Mouse (Mus musculus) heart, adult 8-10 months (tissue): ENCODE data around the gene Olfr115. TPM values are rescaled to one million over a fixed set of nuclear protein-coding genes. Genes with fewer than 3 reads are reported as not detected.

Experiments
- DNase-seq: peaks from one replicate; pipeline ENCODE4 v3.0.0; 2022; ENCODE audit warnings: low spot score
- total RNA-seq, 4 experiments: library from RNA; stranded (reverse); gene quantifications; 2 replicates each; pipeline ENCODE4 v1.2.4; 2022

The Olfr115 gene
- total RNA-seq: not detected

GRCm38 (mm10) chr17:37627009-37627408 is at the start of gene Olfr115, which contains the start of gene Olfr116:
Gene Olfr115 (minus strand): TSS chr17:37627109.
Gene Olfr116 (minus strand): TSS chr17:37627199.
- no peak for DNase-seq

DNA sequence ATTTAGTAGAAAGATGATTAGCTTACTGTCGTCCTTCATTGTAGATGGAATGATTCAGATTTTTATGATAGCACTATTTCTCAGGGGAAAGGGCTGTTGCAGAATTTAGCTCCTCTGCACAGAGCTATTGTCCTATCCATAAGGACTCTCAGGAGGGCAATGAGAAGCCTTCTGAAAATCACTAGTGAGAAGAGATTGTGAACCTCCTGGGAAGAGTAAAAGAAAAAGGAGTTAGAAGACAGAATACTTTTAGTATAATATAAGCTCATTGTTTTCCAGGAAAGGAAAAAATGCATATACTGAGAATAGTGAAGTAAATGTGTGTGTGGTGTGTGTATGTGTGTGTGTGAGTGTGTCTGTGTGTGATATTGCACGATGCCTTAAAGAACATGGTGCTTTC is 39.8 kb upstream of the Olfr115 start, which contains the start of gene Olfr118:
TSS of gene Olfr118 (plus strand) at position 301 of the 400 bp plus-strand sequence.
- DNase-seq: no peak

GRCm38 (mm10) chr17:37663682-37664081 is 36.8 kb upstream of the Olfr115 start, which contains the start of gene Olfr117:
Gene Olfr117 (minus strand): TSS chr17:37663782.
- no peak for DNase-seq

DNA sequence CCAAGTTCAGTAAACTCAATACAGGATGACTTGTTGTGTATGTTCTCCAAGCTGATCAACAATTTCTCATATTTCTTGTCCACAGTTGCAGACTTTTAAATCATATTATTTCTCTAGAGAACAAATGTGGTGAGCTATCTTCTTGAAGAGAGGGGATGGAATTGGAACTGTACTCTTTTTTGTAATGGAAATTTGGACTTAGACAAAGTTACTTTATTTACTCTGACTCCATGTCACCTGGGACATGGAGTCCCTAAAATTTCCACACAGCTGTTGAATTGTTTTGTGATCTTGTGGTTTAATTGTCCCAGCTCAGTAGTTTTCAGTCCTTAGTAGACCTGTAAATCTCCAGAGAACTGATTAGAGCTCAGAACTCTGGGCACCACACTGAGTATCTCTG is 34.3 kb downstream of the Olfr115 start, which contains the start of gene Olfr114:
TSS of gene Olfr114 (minus strand) at position 101 of the 400 bp plus-strand sequence.
- no peak for DNase-seq

- no peak for DNase-seq
Observed at GRCm38 (mm10) chr17:37577563-37577962, 49.3 kb downstream of the Olfr115 start, which contains the start of gene Olfr113. Gene Olfr113 (minus strand): TSS chr17:37577663.

DNA sequence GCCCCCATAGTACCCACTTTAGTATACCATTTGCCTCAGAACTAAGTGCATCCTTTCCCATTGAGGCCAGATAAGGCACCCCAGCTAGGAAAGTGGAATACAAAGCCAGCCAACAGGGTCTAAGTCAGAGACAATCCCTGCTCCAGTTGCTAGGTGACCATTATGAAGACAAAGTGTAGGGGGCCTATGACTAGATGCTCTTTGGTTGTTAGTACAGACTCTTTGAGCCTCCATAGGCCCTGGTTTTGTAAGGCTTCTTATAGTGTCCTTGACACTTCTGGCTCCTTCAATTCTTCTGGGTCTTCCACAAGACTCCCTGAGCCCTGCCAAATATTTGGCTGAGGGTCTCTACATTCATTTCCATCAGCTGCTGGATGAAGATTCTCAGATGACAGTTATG is 57.6 kb downstream of the Olfr115 start, which contains the start of gene Olfr112:
TSS of gene Olfr112 (minus strand) at position 101 of the 400 bp plus-strand sequence.
- no peak for DNase-seq

Other genes starting within 250 kb of the Olfr115 start
- gene Olfr105-ps, start 248.1 kb downstream of the Olfr115 start, total RNA-seq: not detected
- gene Olfr106-ps, start 236.7 kb downstream of the Olfr115 start, total RNA-seq: not detected
- gene Olfr107, start 227.9 kb downstream of the Olfr115 start, total RNA-seq: not detected
- gene Olfr108, start 181.6 kb downstream of the Olfr115 start, total RNA-seq: not detected
- not detected for gene Olfr109, start 168.2 kb downstream of the Olfr115 start, total RNA-seq
- under 1 TPM in 1 of 4 experiments, not detected in 3; 0.20 TPM for gene H2-M2, start 143.6 kb downstream of the Olfr115 start, total RNA-seq
- gene Olfr110, start 134.6 kb downstream of the Olfr115 start, total RNA-seq: not detected
- not detected for gene Olfr111, start 119.1 kb downstream of the Olfr115 start, total RNA-seq
- gene Olfr112, start 57.7 kb downstream of the Olfr115 start, total RNA-seq: not detected
- not detected for gene Olfr113, start 49.4 kb downstream of the Olfr115 start, total RNA-seq
- not detected for gene Olfr114, start 34.4 kb downstream of the Olfr115 start, total RNA-seq
- gene Olfr116, start 90 bp upstream of the Olfr115 start, total RNA-seq: not detected
- gene Olfr117, start 36.7 kb upstream of the Olfr115 start, total RNA-seq: not detected
- gene Olfr118, start 39.9 kb upstream of the Olfr115 start, total RNA-seq: not detected
- gene Olfr119, start 69.5 kb upstream of the Olfr115 start, total RNA-seq: not detected
- not detected for gene Olfr120, start 94.7 kb upstream of the Olfr115 start, total RNA-seq
- not detected for gene Olfr121, start 121.7 kb upstream of the Olfr115 start, total RNA-seq
- gene Olfr122, start 141.5 kb upstream of the Olfr115 start, total RNA-seq: not detected
- not detected for gene Olfr123, start 166.4 kb upstream of the Olfr115 start, total RNA-seq
- not detected for gene Olfr124, start 172.8 kb upstream of the Olfr115 start, total RNA-seq
- not detected for gene Olfr125, start 205.8 kb upstream of the Olfr115 start, total RNA-seq
- gene Olfr126, start 220.4 kb upstream of the Olfr115 start, total RNA-seq: not detected